Mouse (Mus musculus) lung, embryonic 14.5 days (tissue): ENCODE data around the gene Cx3cl1. TPM values are rescaled to one million over a fixed set of nuclear protein-coding genes. Genes with fewer than 3 reads are reported as not detected.

Experiments used
- ATAC-seq: fragments of 200-750 bp; cut with Nextera tagmentation; 2 replicates; pipeline ENCODE4 v1.8.0; 2017; ENCODE audit warnings: mild to moderate bottlenecking, moderate TSS enrichment, moderate library complexity; ENCODE audit not compliant: insufficient read depth
- DNase-seq: peaks from one replicate; pipeline ENCODE4 v3.0.0-alpha.2; 2015
- H3K27ac ChIP-seq: fragments of 300-500 bp; sonication (generic); 2 replicates; pipeline ENCODE4 v1.5.1; 2014; ENCODE audit warnings: low read depth, mild to moderate bottlenecking, moderate library complexity
- H3K27me3 ChIP-seq: fragments of 300-500 bp; sonication (generic); 2 replicates; pipeline ENCODE4 v1.6.1; 2014; ENCODE audit warnings: low read length, control low read depth; ENCODE audit not compliant: insufficient read depth
- H3K36me3 ChIP-seq: fragments of 300-500 bp; sonication (generic); 2 replicates; pipeline ENCODE4 v1.6.1; 2014; ENCODE audit warnings: control low read depth; ENCODE audit not compliant: insufficient read depth
- H3K4me1 ChIP-seq: fragments of 300-500 bp; sonication (generic); 2 replicates; pipeline ENCODE4 v1.6.1; 2014; ENCODE audit warnings: antibody characterized with exemption, control low read depth; ENCODE audit not compliant: insufficient read depth
- H3K4me2 ChIP-seq: fragments of 300-500 bp; sonication (generic); 2 replicates; pipeline ENCODE4 v1.6.1; 2014; ENCODE audit warnings: mild to moderate bottlenecking
- H3K4me3 ChIP-seq: fragments of 300-500 bp; sonication (generic); 2 replicates; pipeline ENCODE4 v1.5.1; 2014; ENCODE audit warnings: low read depth, low read length
- H3K9ac ChIP-seq: fragments of 300-500 bp; sonication (generic); 2 replicates; pipeline ENCODE4 v1.6.1; 2014
- H3K9me3 ChIP-seq: fragments of 300-500 bp; sonication (generic); 2 replicates; pipeline ENCODE4 v1.6.1; 2016; ENCODE audit warnings: low read depth, low read length, control low read depth
- CTCF ChIP-seq: IDR thresholded peaks from 2 replicates; pipeline ENCODE4 v1.5.1; 2016; ENCODE audit warnings: antibody characterized with exemption, low read depth
- WGBS: fragments of 180-500 bp; shearing (Covaris S2); extraction: QIAGEN DNeasy Blood & Tissue Kit; methylation state at CpG from one replicate; pipeline ENCODE4 v1.1.7; 2014; 5-methylcytosine and 5-hydroxymethylcytosine counted together
- polyA plus RNA-seq: library from polyadenylated mRNA; unstranded; fragments of >200 nt; fragmentation: Nextera tagmentation; extraction: Ambion mirVana; gene quantifications from 2 replicates; pipeline ENCODE4 v1.2.1, GENCODE M21; 2014

Cx3cl1 gene
- polyA plus RNA-seq, 1 experiment from 2014 or later: 7.3 TPM

- Histone ChIP-seq H3K4me1 (peaks cover 16% of the 10 kb centered on the region), H3K9me3 (no peaks in the 10 kb centered on the region), H3K4me3 (no peak overlapping the region), H3K27me3 (peaks cover 37% of the 10 kb centered on the region), H3K27ac (no peak overlapping the region), H3K9ac (no peak overlapping the region), H3K4me2 (no peak overlapping the region), H3K36me3 (no peaks in the 10 kb centered on the region)
- DNase-seq (no peak), ATAC-seq (no peak)
- WGBS: 42% methylated on average over 6 of the region's 6 CpGs
- TF ChIP-seq CTCF: no peak
These were observed 1.2 kb downstream of the Cx3cl1 start for GRCm38 (mm10) chr8:94773048-94773447.

DNA sequence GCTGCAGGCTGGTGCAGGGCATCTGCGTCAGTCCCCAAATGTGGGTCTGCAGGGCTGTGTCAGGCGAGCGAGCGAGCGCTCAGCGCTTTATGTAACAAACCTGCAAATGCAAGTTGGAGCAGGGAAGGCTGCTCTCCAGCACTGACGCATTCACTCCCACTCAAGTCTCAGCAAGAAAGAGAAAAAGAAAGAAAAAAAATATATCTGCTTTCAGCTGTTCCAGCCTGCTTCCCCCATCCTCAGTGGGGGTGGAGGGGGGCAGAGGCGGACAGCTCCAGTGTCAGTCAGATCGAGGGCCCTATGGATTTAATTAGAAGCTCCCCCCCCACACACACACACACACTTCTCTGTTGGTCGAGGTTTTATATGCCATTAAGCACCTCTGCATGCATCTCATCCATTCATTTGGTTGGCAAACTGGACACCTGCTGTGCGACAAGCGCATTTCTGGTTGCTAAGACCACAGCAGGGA is 1.9 kb downstream of the Cx3cl1 start:
- Histone ChIP-seq H3K36me3 (no peaks in the 10 kb centered on the region), H3K9ac (no peak overlapping the region), H3K27me3 (peaks cover 37% of the 10 kb centered on the region), H3K4me1 (peaks cover 22% of the 10 kb centered on the region), H3K4me3 (no peak overlapping the region), H3K4me2 (no peak overlapping the region), H3K27ac (no peak overlapping the region), H3K9me3 (no peaks in the 10 kb centered on the region)
- 22% methylated on average over 12 of the region's 12 CpGs for WGBS
- ATAC-seq (no peak), DNase-seq (no peak)
- TF ChIP-seq CTCF: no peak

DNA sequence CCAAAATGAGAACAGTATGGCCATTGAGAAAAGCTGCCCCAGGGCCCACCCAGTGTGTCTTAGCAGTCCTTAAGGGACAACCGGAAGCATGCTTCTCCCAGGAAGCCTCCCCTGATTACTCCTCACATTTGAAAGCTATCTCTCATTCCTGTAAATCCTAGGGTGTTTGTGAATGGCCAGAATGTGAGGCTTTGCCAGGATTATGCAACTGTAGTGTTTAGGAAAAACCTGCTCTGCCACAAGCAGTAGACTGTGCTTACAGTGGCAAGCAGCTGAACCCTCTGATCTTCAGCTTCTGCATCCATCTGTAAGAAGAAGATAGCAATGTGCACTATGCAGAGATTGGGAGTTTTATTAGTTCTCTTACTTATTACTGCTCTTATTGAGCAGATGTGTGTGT is 2.8 kb downstream of the Cx3cl1 start:
- Histone ChIP-seq H3K9ac (no peak overlapping the region), H3K9me3 (no peaks in the 10 kb centered on the region), H3K4me2 (no peak overlapping the region), H3K4me3 (no peak overlapping the region), H3K36me3 (no peaks in the 10 kb centered on the region), H3K4me1 (peaks cover 22% of the 10 kb centered on the region), H3K27me3 (peaks cover 37% of the 10 kb centered on the region), H3K27ac (no peak overlapping the region)
- 77% methylated on average over 1 of the region's 1 CpGs for WGBS
- no peak for DNase-seq
- ATAC-seq: no peak
- no peak for TF ChIP-seq CTCF

DNA sequence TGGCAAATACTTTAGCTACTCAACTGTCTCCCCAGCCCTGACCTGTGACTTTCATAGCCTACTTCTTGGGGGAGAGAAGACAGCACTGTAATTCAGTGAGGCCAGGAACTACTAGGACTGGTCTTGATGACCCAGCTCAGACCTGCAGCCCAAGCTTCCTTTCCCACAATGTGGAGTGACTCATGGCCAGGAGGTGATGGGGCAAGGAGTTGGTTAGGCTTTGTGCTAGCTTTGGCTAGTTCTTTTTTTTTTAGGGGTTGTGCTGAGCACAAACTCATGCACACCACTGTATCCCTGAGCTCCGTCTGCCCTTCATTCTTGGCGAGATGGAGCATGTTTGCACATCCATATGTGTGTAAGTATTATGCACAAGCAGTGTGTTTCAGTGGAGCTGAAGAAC is 4.5 kb downstream of the Cx3cl1 start:
- ATAC-seq: no peak
- H3K36me3 ChIP-seq: no peaks in the 10 kb centered on the region
- no peak overlapping the region for H3K9ac ChIP-seq
- no peak overlapping the region for H3K4me2 ChIP-seq
- H3K9me3 ChIP-seq: no peaks in the 10 kb centered on the region
- H3K27me3 ChIP-seq: peaks cover 28% of the 10 kb centered on the region
- 73% methylated on average over 2 of the region's 2 CpGs for WGBS
- no peak overlapping the region for H3K4me3 ChIP-seq
- H3K27ac ChIP-seq: no peak overlapping the region
- DNase-seq: no peak
- peaks cover 16% of the 10 kb centered on the region for H3K4me1 ChIP-seq
- no peak for TF ChIP-seq CTCF

- TF ChIP-seq CTCF: no peak
These were observed 6.2 kb downstream of the Cx3cl1 start for GRCm38 (mm10) chr8:94778036-94778435.

GRCm38 (mm10) chr8:94778473-94778872 is 6.7 kb downstream of the Cx3cl1 start:
- Histone ChIP-seq H3K4me1 (peaks cover 13% of the 10 kb centered on the region), H3K9ac (no peak overlapping the region), H3K36me3 (no peaks in the 10 kb centered on the region), H3K27ac (peak overlapping the region; percentile 31; the same call in 1 of the 2 replicates), H3K27me3 (peaks cover 9% of the 10 kb centered on the region; the same call in 1 of the 2 replicates), H3K4me2 (no peak overlapping the region), H3K9me3 (no peaks in the 10 kb centered on the region), H3K4me3 (no peak overlapping the region)
- TF ChIP-seq CTCF: no peak
- WGBS: 13% methylated on average over 5 of the region's 5 CpGs
- DNase-seq: peak; percentile 74
- peak; percentile 75 for ATAC-seq

More at GRCm38 (mm10) chr8:94778036-94778435, 6.2 kb downstream of the Cx3cl1 start:
- H3K36me3 ChIP-seq: no peaks in the 10 kb centered on the region
- no peaks in the 10 kb centered on the region for H3K9me3 ChIP-seq
- peaks cover 13% of the 10 kb centered on the region; the same call in 1 of the 2 replicates for H3K27me3 ChIP-seq
- H3K27ac ChIP-seq: peak overlapping the region; percentile 31; the same call in 1 of the 2 replicates
- no peak overlapping the region for H3K4me3 ChIP-seq
- ATAC-seq (no peak), DNase-seq (peak; percentile 63)
- no peak overlapping the region for H3K9ac ChIP-seq
- WGBS: 49% methylated on average over 10 of the region's 10 CpGs
- no peak overlapping the region for H3K4me2 ChIP-seq
- peaks cover 13% of the 10 kb centered on the region for H3K4me1 ChIP-seq

DNA sequence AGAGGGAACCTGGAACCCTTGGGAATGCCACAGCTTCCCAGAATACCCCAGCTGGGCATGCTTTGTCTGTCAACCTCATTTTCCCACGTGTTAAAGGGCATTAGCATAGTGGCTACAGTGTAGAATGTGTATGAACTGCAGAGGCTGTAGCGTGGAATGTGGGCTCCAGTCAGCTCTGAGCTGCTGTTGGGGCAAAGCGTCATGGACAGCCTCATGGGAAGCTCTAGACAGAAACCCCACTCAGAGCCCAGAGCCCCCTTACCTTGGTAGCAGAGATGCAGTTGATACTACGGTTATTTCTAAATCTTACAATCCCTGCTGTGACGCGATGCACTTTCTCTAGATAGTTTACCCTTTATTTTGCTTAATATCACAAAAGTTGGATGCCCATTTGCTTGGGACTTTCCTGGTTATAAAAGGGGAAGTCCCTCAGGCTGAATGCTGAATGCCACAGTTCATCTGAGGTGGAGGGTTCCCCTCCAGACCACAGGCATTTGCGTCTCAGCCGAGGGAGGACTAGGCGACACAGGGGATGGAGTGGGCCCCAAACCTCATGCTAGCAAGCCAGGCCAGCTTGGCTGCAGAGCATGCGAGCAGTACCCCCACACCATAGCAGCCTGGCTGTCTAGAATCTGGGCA is 7.2 kb downstream of the Cx3cl1 start:
- no peak for DNase-seq

More for the DNA sequence above, 7.2 kb downstream of the Cx3cl1 start:
- no peak for ATAC-seq
- Histone ChIP-seq H3K4me2 (no peak overlapping the region), H3K9me3 (no peaks in the 10 kb centered on the region), H3K27ac (peak overlapping the region; percentile 31; the same call in 1 of the 2 replicates), H3K27me3 (0 out of 2 replicates have a peak, but pooled peaks cover 4% of the 10 kb centered on the region), H3K9ac (no peak overlapping the region), H3K36me3 (no peaks in the 10 kb centered on the region), H3K4me1 (peaks cover 13% of the 10 kb centered on the region), H3K4me3 (no peak overlapping the region)
- no peak for TF ChIP-seq CTCF
- 72% methylated on average over 10 of the region's 10 CpGs for WGBS
